Mouse (Mus musculus): Measurements from ENCODE around the gene Tagln. TPM values are rescaled to one million over a fixed set of nuclear protein-coding genes. Genes with fewer than 3 reads are reported as not detected.

Gene Tagln
- total and polyA plus RNA-seq, 3 experiments: 0.42 to 1.1 TPM; not detected in 1

GRCm38 (mm10) chr9:45944506-45945400 is 8.9 kb upstream of the Tagln start:
- DNase-seq (ENCODE audit: low read depth, low spot score): no peak
- Histone ChIP-seq H3K27me3 (ENCODE audit: control insufficient read depth in 1 of 2, insufficient read depth in 2 of 2, low read length in 2 of 2) (no peaks in the 10 kb centered on the region), H3K79me2 (ENCODE audit: control insufficient read depth, insufficient read depth, low read length, poor library complexity) (no peaks in the 10 kb centered on the region), H3K4me1 (ENCODE audit: control insufficient read depth in 1 of 2, insufficient read depth in 2 of 2, low read length in 2 of 2) (no peaks in the 10 kb centered on the region), H3K9me3 (replicated peaks; ENCODE audit: insufficient read depth, low read length) (no peaks in the 10 kb centered on the region), H3K9ac (ENCODE audit: control insufficient read depth, low read depth, low read length, poor library complexity, severe bottlenecking) (no peak overlapping the region), H3K27ac (ENCODE audit: control insufficient read depth, low read depth, low read length) (no peak overlapping the region), H3K36me3 (ENCODE audit: control insufficient read depth in 1 of 2, insufficient read depth in 2 of 2, low read length in 2 of 2) (peaks cover 0 to 2% of the 10 kb centered on the region in 2 experiments; a peak in 2 of 4 replicates), H3K4me3 (ENCODE audit: control insufficient read depth in 1 of 2, insufficient read depth in 1 of 2, low read depth in 2 of 2, low read length in 2 of 2) (no peak overlapping the region)
- TF ChIP-seq POLR2A (IDR thresholded peaks at IDR 0.05; ENCODE audit: control insufficient read depth in 1 of 2, insufficient read depth in 1 of 2, low read depth in 1 of 2, low read length in 2 of 2, poor library complexity in 1 of 2): no peak
- TF ChIP-seq POLR2AphosphoS2 (IDR thresholded peaks at IDR 0.05; ENCODE audit: low read length): no peak
- no peak for TF ChIP-seq USF1 (IDR thresholded peaks at IDR 0.05; ENCODE audit: low read depth, low read length)
- no peak for TF ChIP-seq MAZ (IDR thresholded peaks at IDR 0.05; ENCODE audit: low read depth, low read length)
- no peak for TF ChIP-seq CHD2 (IDR thresholded peaks at IDR 0.05; ENCODE audit: low read length)
- no peak for TF ChIP-seq BHLHE40 (IDR thresholded peaks at IDR 0.05; ENCODE audit: borderline replicate concordance, low read depth, low read length)
- TF ChIP-seq HCFC1 (IDR thresholded peaks at IDR 0.05; ENCODE audit: low read depth, low read length): no peak
- TF ChIP-seq EP300 (IDR thresholded peaks at IDR 0.05; ENCODE audit: low read depth in 1 of 2, low read length in 2 of 2): no peak
- no peak for TF ChIP-seq RAD21 (IDR thresholded peaks at IDR 0.05; ENCODE audit: low read depth, low read length)
- no peak for TF ChIP-seq CTCF (IDR thresholded peaks at IDR 0.05 in 2 of 3, conservative IDR thresholded peaks at IDR 0.05 in 1 of 3; ENCODE audit: control insufficient read depth in 1 of 3, insufficient read depth in 1 of 3, low read depth in 2 of 3, low read length in 3 of 3, poor library complexity in 1 of 3, severe bottlenecking in 1 of 3)
- TF ChIP-seq JUND (IDR thresholded peaks at IDR 0.05; ENCODE audit: low read depth, low read length): no peak
- TF ChIP-seq MXI1 (IDR thresholded peaks at IDR 0.05; ENCODE audit: low read depth, low read length): no peak
- no peak for TF ChIP-seq ELF1 (IDR thresholded peaks at IDR 0.05; ENCODE audit: low read depth, low read length)
- no peak for TF ChIP-seq ZNF384 (IDR thresholded peaks at IDR 0.05; ENCODE audit: low read depth, low read length)
- TF ChIP-seq TBP (IDR thresholded peaks at IDR 0.05; ENCODE audit: low read depth, low read length): no peak
- TF ChIP-seq NRF1 (IDR thresholded peaks at IDR 0.05; ENCODE audit: insufficient read depth, low read depth, low read length, poor library complexity, severe bottlenecking): no peak
- TF ChIP-seq UBTF (IDR thresholded peaks at IDR 0.05; ENCODE audit: borderline replicate concordance, insufficient read depth, low read depth, low read length): no peak
- TF ChIP-seq GABPA (IDR thresholded peaks at IDR 0.05; ENCODE audit: low read depth, low read length): no peak
- TF ChIP-seq ZKSCAN1 (IDR thresholded peaks at IDR 0.05; ENCODE audit: low read depth, low read length): no peak
